Mouse (Mus musculus) heart, postnatal 14 days (tissue): ENCODE measurements at regions not wholly inside any gene's neighbourhood (a gene's known extent, or its start where the extent isn't known, plus 50 kb on each side); places are given as distances from the start of the nearest gene placed in this dataset.

Source experiments
- DNase-seq, 2 experiments: peaks; one replicate each; pipeline ENCODE4 v3.0.0; 2021 to 2022
- intact Hi-C: fragments of 180-260 bp; cut with DNase I; formaldehyde crosslinking; loops from one replicate; pipeline ENCODE4 v1.15.1; 2025

GRCm38 (mm10) chr12:118784643-118785042 is 61.5 kb upstream of the Sp8 start:
- DNase-seq, result no peak
- intact Hi-C loops, result no loop called here

- no peak for DNase-seq
- intact Hi-C loops, result no loop called here
These were observed 64.2 kb upstream of the Sp8 start for GRCm38 (mm10) chr12:118781978-118782377.

- intact Hi-C loops, result no loop called here
- DNase-seq, result no peak
These were observed 70.6 kb upstream of the Sp8 start for GRCm38 (mm10) chr12:118775463-118776064.

GRCm38 (mm10) chr12:118772790-118773189 is 73.3 kb upstream of the Sp8 start:
- intact Hi-C loops, result no loop called here

GRCm38 (mm10) chr12:118766472-118766871 is 79.7 kb upstream of the Sp8 start:
- intact Hi-C loops, result no loop called here
- no peak for DNase-seq

More at GRCm38 (mm10) chr12:118772790-118773189, 73.3 kb upstream of the Sp8 start:
- no peak for DNase-seq

- intact Hi-C loops, result no loop called here
- DNase-seq, result no peak
These were observed 92.1 kb upstream of the Sp8 start for GRCm38 (mm10) chr12:118754076-118754475.

GRCm38 (mm10) chr12:118739103-118739502 is 107.0 kb upstream of the Sp8 start:
- no peak for DNase-seq
- intact Hi-C loops, result no loop called here

GRCm38 (mm10) chr12:118725891-118726290 is 120.2 kb upstream of the Sp8 start:
- intact Hi-C loops, result no loop called here
- no peak for DNase-seq

- no peak for DNase-seq
- intact Hi-C loops, result no loop called here
These were observed 126.1 kb upstream of the Sp8 start for GRCm38 (mm10) chr12:118719878-118720573.

GRCm38 (mm10) chr12:118716824-118717223 is 129.3 kb upstream of the Sp8 start:
- intact Hi-C loops, result no loop called here
- no peak for DNase-seq

- DNase-seq, result no peak
- intact Hi-C loops, result no loop called here
These were observed 139.5 kb upstream of the Sp8 start for GRCm38 (mm10) chr12:118706626-118707025.

- DNase-seq, result no peak
- intact Hi-C loops, result no loop called here
These were observed 141.3 kb upstream of the Sp8 start for GRCm38 (mm10) chr12:118704826-118705225.

GRCm38 (mm10) chr12:118703730-118704129 is 142.4 kb upstream of the Sp8 start:
- DNase-seq, result no peak
- intact Hi-C loops, result no loop called here

GRCm38 (mm10) chr12:118703068-118703662 is 143.0 kb upstream of the Sp8 start:
- intact Hi-C loops, result no loop called here
- no peak for DNase-seq

- intact Hi-C loops, result no loop called here
- DNase-seq, result no peak
These were observed 144.3 kb upstream of the Sp8 start for GRCm38 (mm10) chr12:118701838-118702237.

GRCm38 (mm10) chr12:118698110-118698509 is 148.0 kb upstream of the Sp8 start:
- intact Hi-C loops, result no loop called here
- DNase-seq, result no peak

GRCm38 (mm10) chr12:118694701-118695100 is 151.4 kb upstream of the Sp8 start:
- intact Hi-C loops, result no loop called here
- no peak for DNase-seq

GRCm38 (mm10) chr12:118682902-118683301 is 163.2 kb upstream of the Sp8 start:
- intact Hi-C loops, result no loop called here
- DNase-seq, result no peak

GRCm38 (mm10) chr12:118677989-118678388 is 168.1 kb upstream of the Sp8 start:
- intact Hi-C loops, result no loop called here

GRCm38 (mm10) chr12:118661575-118661974 is 184.6 kb upstream of the Sp8 start:
- intact Hi-C loops, result no loop called here
- DNase-seq, result no peak

More at GRCm38 (mm10) chr12:118677989-118678388, 168.1 kb upstream of the Sp8 start:
- DNase-seq, result no peak

- intact Hi-C loops, result no loop called here
- DNase-seq, result no peak
These were observed 185.0 kb upstream of the Sp8 start for GRCm38 (mm10) chr12:118661214-118661486.
